Mouse (Mus musculus) testis, adult 2 months (tissue): ENCODE measurements around the gene Fnbp1.

ENCODE experiments used
- CTCF ChIP-seq: fragments of 200-500 bp; IDR thresholded peaks from 2 replicates; pipeline ENCODE4 v1.5.1; 2012; ENCODE audit warnings: low read depth, mild to moderate bottlenecking, inconsistent platforms, low read length, moderate library complexity; ENCODE audit not compliant: control insufficient read depth, insufficient read depth, insufficient replicate concordance
- POLR2A ChIP-seq: fragments of 200-500 bp; IDR thresholded peaks from 2 replicates; pipeline ENCODE4 v1.6.1; 2012; ENCODE audit warnings: low read depth, mild to moderate bottlenecking, inconsistent platforms, low read length, moderate library complexity; ENCODE audit not compliant: control insufficient read depth

DNA sequence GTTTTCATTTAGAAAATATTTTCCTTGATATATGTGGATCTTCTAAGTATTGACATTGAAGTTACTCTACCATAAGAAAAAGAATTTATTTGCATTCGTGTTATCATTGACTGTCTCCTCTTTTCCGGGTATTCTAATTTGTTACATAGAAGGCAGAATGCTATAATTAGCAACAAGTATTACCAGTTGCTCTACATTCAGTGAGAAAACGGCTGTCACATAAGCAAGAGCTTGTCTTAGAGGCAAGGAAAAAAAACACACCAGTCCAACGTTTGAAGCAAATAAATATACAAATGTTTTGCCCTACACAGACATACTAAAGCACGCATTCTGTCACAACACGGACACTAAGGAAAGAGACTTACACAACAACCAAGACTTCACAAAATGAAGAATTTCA lies 30.1 kb downstream of the Fnbp1 start:
- TF ChIP-seq CTCF (no peak), POLR2A (no peak)
